Mouse (Mus musculus) cortical plate, adult 2 months (tissue): ENCODE data around the gene Erg28.

ENCODE experiments used
- CTCF ChIP-seq: fragments of 200-500 bp; IDR thresholded peaks from 2 replicates; pipeline ENCODE4 v1.5.1; 2011; ENCODE audit warnings: mild to moderate bottlenecking, control low read depth, low read length; ENCODE audit not compliant: insufficient read depth; ENCODE audit errors: extremely low read depth
- POLR2A ChIP-seq: fragments of 200-500 bp; IDR thresholded peaks from 2 replicates; pipeline ENCODE4 v1.6.1; 2011; ENCODE audit warnings: mild to moderate bottlenecking, low read length, control low read depth; ENCODE audit not compliant: insufficient read depth; ENCODE audit errors: extremely low read depth

- TF ChIP-seq CTCF = no peak
- TF ChIP-seq POLR2A = no peak
Observed at GRCm38 (mm10) chr12:85781606-85782005, 42.7 kb downstream of the Erg28 start.
